In the genomic region with DNA sequence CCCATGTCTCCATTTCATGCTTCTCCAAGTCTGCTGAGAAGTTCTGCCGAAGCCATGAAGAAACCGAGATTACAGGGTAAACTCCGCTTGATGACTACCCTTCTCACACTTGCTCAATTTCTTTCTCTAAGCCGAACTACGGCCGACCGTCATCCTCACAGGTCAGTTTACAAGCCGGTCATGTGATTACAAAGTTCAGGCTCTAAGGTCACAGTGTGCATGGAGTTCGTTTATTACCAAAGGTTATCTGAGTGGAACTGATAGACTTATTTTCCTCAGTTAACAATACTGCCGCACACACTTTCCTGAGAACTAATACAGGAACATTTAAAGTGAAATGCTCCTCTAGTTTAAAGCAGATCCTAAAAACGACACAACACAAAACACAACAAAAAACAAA, we compare ENCODE assay signal across 10 mouse cellular contexts.
DNase-seq lines count a peak whose midpoint lies in the region; ATAC-seq and TF ChIP-seq lines count a peak whose summit lies in the region.
"Had no signal": no experiment of that assay in that cellular context is flagged by ENCODE, and none has a peak within 500 bp of the region (broad histone marks: within the 10 kb centered on the region; RNA-seq: fewer than 3 reads in every experiment).

No protein-coding gene starts in this region.

- ATAC-seq in embryonic facial prominence, embryonic 11.5 days (replicated peaks; ENCODE audit: insufficient number of reproducible peaks, low FRiP score, low TSS enrichment, low read depth) = no peak

- intact Hi-C loops in gastrocnemius, adult 2 months (cut with DNase I) = no loop called here

- no peaks in the 10 kb centered on the region for H3K36me3 ChIP-seq in embryonic facial prominence, embryonic 11.5 days (replicated peaks; ENCODE audit: control insufficient read depth, insufficient read depth, low read depth, low read length)
- H3K36me3 ChIP-seq in limb, embryonic 10.5 days = no peaks in the 10 kb centered on the region
- H3K36me3 ChIP-seq: limb, embryonic 15.5 days had no signal

- H3K27me3 ChIP-seq in embryonic facial prominence, embryonic 11.5 days (ENCODE audit: control insufficient read depth, insufficient read depth, low read length) = no peaks in the 10 kb centered on the region
- H3K27me3 ChIP-seq in limb, embryonic 10.5 days (ENCODE audit: low read depth, poor library complexity, severe bottlenecking) = no peaks in the 10 kb centered on the region
- H3K27me3 ChIP-seq: limb, embryonic 15.5 days had no signal

- peak; percentile 29 for DNase-seq in gastrocnemius, adult 2 months
- DNase-seq in gastrocnemius, adult 8-10 months (ENCODE audit: low spot score in 2 of 2) = no peak
- DNase-seq in 416B (ENCODE audit: low read depth) = peak; percentile 45
- DNase-seq in embryonic facial prominence, embryonic 11.5 days (ENCODE audit: low spot score) = peak; percentile 35
- no peak for DNase-seq in limb, embryonic 10.5 days (ENCODE audit: low spot score)
- no peak for DNase-seq in layer of hippocampus, postnatal 25 days (ENCODE audit: extremely low spot score in 1 of 2, low spot score in 1 of 2)
- DNase-seq in spleen, postnatal 36 days (ENCODE audit: low spot score in 2 of 2) = no peak
- no peak for DNase-seq in testis, postnatal 10 days (ENCODE audit: low spot score)
- DNase-seq: heart, adult 2 months had no signal

- peak overlapping the region; percentile 67 for H3K4me3 ChIP-seq in gastrocnemius, adult 2 months
- H3K4me3 ChIP-seq in embryonic facial prominence, embryonic 11.5 days (ENCODE audit: low read depth, low read length) = no peak overlapping the region
- peak overlapping the region; percentile 34 for H3K4me3 ChIP-seq in limb, embryonic 10.5 days
- H3K4me3 ChIP-seq: heart, adult 2 months; limb, embryonic 15.5 days had no signal

- H3K27ac ChIP-seq in gastrocnemius, adult 2 months = peak overlapping the region; percentile 78
- H3K27ac ChIP-seq in embryonic facial prominence, embryonic 11.5 days (replicated peaks; ENCODE audit: low read depth, low read length) = no peak overlapping the region
- peak overlapping the region; percentile 70 for H3K27ac ChIP-seq in limb, embryonic 10.5 days
- H3K27ac ChIP-seq: heart, adult 2 months; limb, embryonic 15.5 days had no signal

- H3K9me3 ChIP-seq in embryonic facial prominence, embryonic 11.5 days (replicated peaks; ENCODE audit: control insufficient read depth, low read length) = no peaks in the 10 kb centered on the region
- H3K9me3 ChIP-seq in limb, embryonic 10.5 days (replicated peaks) = no peaks in the 10 kb centered on the region
- H3K9me3 ChIP-seq: limb, embryonic 15.5 days had no signal

- TF ChIP-seq CTCF in gastrocnemius, adult 2 months (IDR thresholded peaks at IDR 0.05) = no peak

- 8% methylated on average over 11 of the region's 11 CpGs for WGBS in embryonic facial prominence, embryonic 11.5 days
- WGBS in limb, embryonic 10.5 days = 9% methylated on average over 11 of the region's 11 CpGs

- H3K9ac ChIP-seq in embryonic facial prominence, embryonic 11.5 days (replicated peaks; ENCODE audit: low read length) = no peak overlapping the region
- H3K9ac ChIP-seq: limb, embryonic 15.5 days had no signal

- peaks cover 3% of the 10 kb centered on the region; the same call in 1 of the 2 replicates for H3K4me1 ChIP-seq in embryonic facial prominence, embryonic 11.5 days (ENCODE audit: control insufficient read depth, insufficient read depth, low read length)
- peaks cover 51% of the 10 kb centered on the region for H3K4me1 ChIP-seq in limb, embryonic 10.5 days

- H3K4me2 ChIP-seq in embryonic facial prominence, embryonic 11.5 days (ENCODE audit: low read depth, low read length) = no peak overlapping the region
- H3K4me2 ChIP-seq: limb, embryonic 15.5 days had no signal

Comparison
In these comparisons a context has a peak if more than half of its experiments do, and no peak if none do; other contexts are left out.
1. DNase-seq: peak in gastrocnemius, adult 2 months (single experiment), 416B (single experiment) and embryonic facial prominence, embryonic 11.5 days (single experiment); none in gastrocnemius, adult 8-10 months (0 of 2), limb, embryonic 10.5 days (single experiment), layer of hippocampus, postnatal 25 days (0 of 2), spleen, postnatal 36 days (0 of 2) and testis, postnatal 10 days (single experiment).